Mouse (Mus musculus) lung, adult 2 months (tissue): ENCODE measurements around the gene Klf16. TPM values are rescaled to one million over a fixed set of nuclear protein-coding genes. Genes with fewer than 3 reads are reported as not detected.
A peak's percentile ranks its signal among the peaks of the same experiment; 100 is the strongest.

Experiments used
- DNase-seq: peaks from one replicate; pipeline ENCODE4 v3.0.0; 2022
- H3K4me1 ChIP-seq: fragments of 200-500 bp; 2 replicates; pipeline ENCODE4 v1.6.1; 2011; ENCODE audit warnings: low read length; ENCODE audit not compliant: control insufficient read depth, insufficient read depth
- H3K4me3 ChIP-seq: fragments of 200-500 bp; replicated peaks from 2 replicates; pipeline ENCODE3; 2011; ENCODE audit warnings: low read depth, mild to moderate bottlenecking, control low read depth, low read length; ENCODE audit errors: extremely low read depth
- CTCF ChIP-seq: fragments of 200-500 bp; IDR thresholded peaks from 2 replicates; pipeline ENCODE4 v1.5.1; 2011; ENCODE audit warnings: mild to moderate bottlenecking, low read length, control low read depth; ENCODE audit not compliant: insufficient read depth
- POLR2A ChIP-seq: fragments of 200-500 bp; IDR thresholded peaks from 2 replicates; pipeline ENCODE4 v1.6.1; 2011; ENCODE audit warnings: low read depth, mild to moderate bottlenecking, control low read depth, low read length, borderline replicate concordance; ENCODE audit errors: extremely low read depth
- WGBS: fragments of 180-500 bp; shearing (Covaris S2); methylation state at CpG from one replicate; pipeline ENCODE4 v1.1.7; 2018; 5-methylcytosine and 5-hydroxymethylcytosine counted together
- polyA plus RNA-seq: library from polyadenylated mRNA; depleted of rRNA; stranded (reverse); fragments of >200 nt; gene quantifications from 2 replicates; pipeline ENCODE4 v1.2.3, GENCODE M21; 2012

Gene Klf16
- polyA plus RNA-seq, 1 experiment: 24.8 TPM

GRCm38 (mm10) chr10:80619465-80620244, 42.5 kb upstream of the Klf16 start:
- Histone ChIP-seq H3K4me1 (peaks cover 7% of the 10 kb centered on the region; the same call in 1 of the 2 replicates), H3K4me3 (no peak overlapping the region)
- no peak for TF ChIP-seq CTCF
- no peak for TF ChIP-seq POLR2A
- DNase-seq: no peak
- WGBS: 52% methylated on average over 8 of the region's 8 CpGs

GRCm38 (mm10) chr10:80618181-80618580, 41.1 kb upstream of the Klf16 start:
- H3K4me1 ChIP-seq: peaks cover 1% of the 10 kb centered on the region; the same call in 1 of the 2 replicates
- TF ChIP-seq POLR2A (peak; percentile 14; the same call in 1 of the 2 replicates), CTCF (no peak)
- no peak for DNase-seq
- H3K4me3 ChIP-seq: no peak overlapping the region
- WGBS: 40% methylated on average over 9 of the region's 9 CpGs

- TF ChIP-seq CTCF (no peak), POLR2A (no peak)
- Histone ChIP-seq H3K4me3 (no peak overlapping the region), H3K4me1 (peaks cover 4% of the 10 kb centered on the region; the same call in 1 of the 2 replicates)
- WGBS: 82% methylated on average over 6 of the region's 6 CpGs
- DNase-seq: no peak
These were observed 37.2 kb upstream of the Klf16 start for GRCm38 (mm10) chr10:80614351-80614750.

GRCm38 (mm10) chr10:80613821-80614220, 36.7 kb upstream of the Klf16 start:
- Histone ChIP-seq H3K4me3 (no peak overlapping the region), H3K4me1 (peaks cover 4% of the 10 kb centered on the region; the same call in 1 of the 2 replicates)
- no peak for DNase-seq
- no peak for TF ChIP-seq CTCF
- no peak for TF ChIP-seq POLR2A
- 83% methylated on average over 3 of the region's 3 CpGs for WGBS

- WGBS: 94% methylated on average over 3 of the region's 3 CpGs
- DNase-seq: no peak
- Histone ChIP-seq H3K4me3 (no peak overlapping the region), H3K4me1 (peaks cover 4% of the 10 kb centered on the region; the same call in 1 of the 2 replicates)
- TF ChIP-seq POLR2A: no peak
- no peak for TF ChIP-seq CTCF
These were observed 34.8 kb upstream of the Klf16 start for GRCm38 (mm10) chr10:80611905-80612304.

- TF ChIP-seq POLR2A (no peak), CTCF (peak; percentile 86)
- 32% methylated on average over 4 of the region's 4 CpGs for WGBS
- peak; percentile 51 for DNase-seq
- H3K4me3 ChIP-seq: no peak overlapping the region
- peaks cover 4% of the 10 kb centered on the region; the same call in 1 of the 2 replicates for H3K4me1 ChIP-seq
These were observed 33.9 kb upstream of the Klf16 start for GRCm38 (mm10) chr10:80611024-80611423.

- no peak for DNase-seq
- Histone ChIP-seq H3K4me3 (no peak overlapping the region), H3K4me1 (peaks cover 4% of the 10 kb centered on the region; the same call in 1 of the 2 replicates)
- TF ChIP-seq CTCF (no peak), POLR2A (no peak)
- 86% methylated on average over 9 of the region's 9 CpGs for WGBS
These were observed 33.1 kb upstream of the Klf16 start for GRCm38 (mm10) chr10:80610116-80610785.

GRCm38 (mm10) chr10:80609269-80609924, 32.3 kb upstream of the Klf16 start:
- DNase-seq: no peak
- WGBS: 88% methylated on average over 10 of the region's 10 CpGs
- H3K4me3 ChIP-seq: no peak overlapping the region
- peaks cover 4% of the 10 kb centered on the region; the same call in 1 of the 2 replicates for H3K4me1 ChIP-seq
- TF ChIP-seq CTCF (no peak), POLR2A (no peak)

- H3K4me1 ChIP-seq: peaks cover 4% of the 10 kb centered on the region; the same call in 1 of the 2 replicates
- 85% methylated on average over 3 of the region's 3 CpGs for WGBS
- no peak overlapping the region for H3K4me3 ChIP-seq
- no peak for TF ChIP-seq CTCF
- no peak for TF ChIP-seq POLR2A
- DNase-seq: no peak
These were observed 31.3 kb upstream of the Klf16 start for GRCm38 (mm10) chr10:80608435-80608834.
